Mouse (Mus musculus) lung, adult 2 months (tissue): ENCODE results near the gene Mgea5.

Source experiments
- CTCF ChIP-seq: fragments of 200-500 bp; IDR thresholded peaks from 2 replicates; pipeline ENCODE4 v1.5.1; 2011; ENCODE audit warnings: mild to moderate bottlenecking, low read length, control low read depth; ENCODE audit not compliant: insufficient read depth
- POLR2A ChIP-seq: fragments of 200-500 bp; IDR thresholded peaks from 2 replicates; pipeline ENCODE4 v1.6.1; 2011; ENCODE audit warnings: low read depth, mild to moderate bottlenecking, control low read depth, low read length, borderline replicate concordance; ENCODE audit errors: extremely low read depth

DNA sequence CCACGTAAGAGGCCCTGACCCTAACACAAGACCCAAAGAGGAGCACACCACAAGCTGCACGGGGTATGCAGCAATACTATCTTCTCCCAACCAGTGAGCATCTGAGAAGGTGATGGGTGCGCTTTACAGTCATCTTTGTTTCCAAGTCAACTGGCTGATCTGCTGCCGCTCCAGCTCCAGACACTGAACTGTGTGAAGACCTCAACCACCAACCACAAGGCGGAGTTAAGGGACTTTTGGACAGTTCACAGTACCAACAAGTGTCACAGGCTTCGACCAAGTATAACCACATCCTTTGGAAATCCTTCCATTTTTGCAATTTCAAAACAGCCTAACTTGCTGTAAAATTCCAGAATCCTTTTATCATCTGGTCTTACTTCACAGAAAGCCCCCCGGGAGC is 31.8 kb downstream of the Mgea5 start:
- TF ChIP-seq POLR2A (no peak), CTCF (no peak)
